Mouse (Mus musculus) erythroblast, embryonic 14.5 days (primary cell): Measurements from ENCODE around the gene Ube2e3. TPM values are rescaled to one million over a fixed set of nuclear protein-coding genes. Genes with fewer than 3 reads are reported as not detected.

Experiments
- H3K27me3 ChIP-seq: 2 replicates; pipeline ENCODE4 v1.6.1; 2012; ENCODE audit warnings: inconsistent platforms; ENCODE audit not compliant: control insufficient read depth
- H3K36me3 ChIP-seq: 2 replicates; pipeline ENCODE4 v1.6.1; 2012; ENCODE audit warnings: mild to moderate bottlenecking, inconsistent platforms; ENCODE audit not compliant: control insufficient read depth
- H3K4me1 ChIP-seq: 2 replicates; pipeline ENCODE4 v1.6.1; 2012; ENCODE audit warnings: inconsistent platforms; ENCODE audit not compliant: control insufficient read depth
- H3K4me3 ChIP-seq: replicated peaks from 2 replicates; pipeline ENCODE3; 2012; ENCODE audit warnings: moderate library complexity, mild to moderate bottlenecking, inconsistent platforms
- H3K9me3 ChIP-seq: 2 replicates; pipeline ENCODE4 v1.6.1; 2012; ENCODE audit warnings: low read length, inconsistent platforms, mixed read lengths; ENCODE audit not compliant: control insufficient read depth
- GATA1 ChIP-seq: IDR thresholded peaks from 2 replicates; pipeline ENCODE4 v1.6.1; 2012; ENCODE audit warnings: low read length, inconsistent platforms, mixed read lengths
- TAL1 ChIP-seq: IDR thresholded peaks from 3 replicates; pipeline ENCODE4 v1.6.1; 2012; ENCODE audit warnings: low read length, inconsistent platforms, mixed read lengths
- polyA plus RNA-seq: library from polyadenylated mRNA; stranded (reverse); fragments of >175 nt; gene quantifications from 2 replicates; pipeline ENCODE4 v1.2.3, GENCODE M21; 2012

Ube2e3 gene
- polyA plus RNA-seq, 1 experiment, result 37.8 TPM

DNA sequence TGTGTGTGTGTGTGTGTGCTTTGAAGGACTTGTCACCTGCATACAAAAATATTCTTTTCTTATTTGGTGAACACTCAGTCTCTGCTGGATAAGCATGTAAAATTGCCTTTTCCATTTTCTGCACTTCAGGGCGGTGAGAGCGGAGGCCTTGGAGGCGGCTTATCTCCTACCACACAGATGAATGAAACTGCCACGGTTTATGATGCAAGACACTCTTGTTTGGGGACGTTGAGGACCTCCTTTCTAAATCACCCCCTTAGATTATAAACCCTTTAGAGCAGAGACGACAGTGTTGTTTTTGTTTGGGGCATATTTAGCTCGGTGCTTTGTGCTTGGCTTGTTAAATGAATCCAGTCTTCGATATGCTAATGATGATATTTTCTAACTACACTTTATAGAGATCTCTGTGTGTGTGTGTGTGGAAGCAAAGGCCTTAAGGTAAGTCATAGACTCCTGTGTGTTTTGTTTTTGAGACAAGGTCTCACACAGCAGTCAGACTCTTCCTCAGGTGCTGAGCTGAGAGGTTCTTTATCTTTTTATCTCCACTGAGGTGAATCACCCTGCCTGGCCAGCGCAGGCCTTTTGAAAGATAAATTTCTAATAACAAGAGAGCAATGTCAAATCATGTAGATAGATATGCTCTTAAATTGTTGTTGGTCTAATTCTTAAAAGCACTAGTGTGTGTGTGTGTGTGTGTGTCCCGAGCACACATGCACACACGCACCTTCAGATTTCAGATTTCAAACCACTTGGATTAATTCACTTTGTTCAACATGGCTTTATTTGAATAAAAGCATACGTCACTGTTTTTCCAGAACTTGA lies 8.4 kb upstream of the Ube2e3 start:
- H3K9me3 ChIP-seq, result no peaks in the 10 kb centered on the region
- no peaks in the 10 kb centered on the region for H3K36me3 ChIP-seq
- H3K4me1 ChIP-seq, result peaks cover 58% of the 10 kb centered on the region
- peak overlapping the region; percentile 28 for H3K4me3 ChIP-seq
- TF ChIP-seq TAL1, result peak; percentile 33; the same call in 1 of the 3 replicates
- TF ChIP-seq GATA1, result peak; percentile 48
- H3K27me3 ChIP-seq, result no peaks in the 10 kb centered on the region

DNA sequence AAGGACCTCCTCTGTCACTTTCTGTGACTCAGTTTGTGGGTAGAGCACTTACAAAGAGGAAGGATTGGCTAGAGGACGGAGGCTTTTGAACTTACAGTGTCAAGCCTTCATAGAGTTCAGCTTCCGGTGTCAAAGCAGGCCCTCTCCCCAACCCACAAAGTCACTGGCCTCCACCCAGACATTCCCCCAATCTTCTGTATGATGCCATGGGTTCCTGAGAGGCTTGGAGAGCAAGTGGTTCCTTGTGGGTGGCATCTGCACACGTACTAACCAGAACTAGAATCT lies 7.9 kb upstream of the Ube2e3 start:
- no peak for TF ChIP-seq TAL1
- no peak for TF ChIP-seq GATA1
- Histone ChIP-seq H3K4me3 (no peak overlapping the region), H3K36me3 (no peaks in the 10 kb centered on the region)

DNA sequence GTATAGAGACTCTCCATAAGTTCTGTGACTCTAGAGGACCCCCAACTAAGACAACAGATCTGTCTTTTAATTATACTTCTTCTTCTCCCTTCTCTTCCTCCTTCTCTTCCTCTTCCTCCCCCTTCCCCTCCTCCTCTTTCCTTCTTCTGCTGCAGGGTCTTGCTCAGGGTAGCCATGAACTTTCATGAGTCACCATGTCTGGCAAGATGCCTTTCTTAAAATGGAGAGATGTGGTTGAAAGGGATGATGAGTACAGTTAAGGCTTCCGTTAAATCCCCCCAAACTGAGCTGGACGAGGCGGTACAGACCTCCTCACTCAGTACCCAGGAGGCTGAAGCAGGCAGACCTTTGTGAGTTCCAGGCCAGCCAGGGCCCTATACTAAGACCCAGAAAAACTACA lies 3.8 kb upstream of the Ube2e3 start:
- TF ChIP-seq TAL1, result no peak

More for the DNA sequence above, 7.9 kb upstream of the Ube2e3 start:
- H3K9me3 ChIP-seq, result no peaks in the 10 kb centered on the region
- peaks cover 58% of the 10 kb centered on the region for H3K4me1 ChIP-seq
- no peaks in the 10 kb centered on the region for H3K27me3 ChIP-seq

DNA sequence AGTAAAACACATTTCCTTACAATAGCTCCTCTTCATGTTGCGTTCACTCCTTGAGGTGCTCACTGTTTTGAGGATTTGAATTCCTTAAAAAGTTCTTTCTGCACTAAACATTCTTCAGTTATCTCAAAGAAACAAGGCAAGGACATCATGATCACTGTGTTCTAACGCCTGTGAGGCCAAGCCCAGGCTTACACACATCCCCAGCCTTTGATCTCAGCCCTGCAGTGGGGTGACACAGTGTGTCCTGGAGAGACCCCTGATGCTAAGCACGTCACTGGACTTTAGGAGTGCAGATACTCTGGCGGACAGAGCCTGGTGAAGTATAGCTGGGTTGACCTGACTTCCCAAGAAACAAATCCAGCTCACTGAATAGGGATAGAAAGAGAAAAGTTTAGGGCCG lies 3.1 kb upstream of the Ube2e3 start:
- H3K4me1 ChIP-seq, result peaks cover 56% of the 10 kb centered on the region
- no peak overlapping the region for H3K4me3 ChIP-seq
- H3K9me3 ChIP-seq, result no peaks in the 10 kb centered on the region
- no peaks in the 10 kb centered on the region for H3K36me3 ChIP-seq
- TF ChIP-seq TAL1 (no peak), GATA1 (no peak)
- H3K27me3 ChIP-seq, result no peaks in the 10 kb centered on the region

More for the DNA sequence above, 3.8 kb upstream of the Ube2e3 start:
- no peak overlapping the region for H3K4me3 ChIP-seq
- no peaks in the 10 kb centered on the region for H3K9me3 ChIP-seq
- H3K36me3 ChIP-seq, result no peaks in the 10 kb centered on the region
- peaks cover 64% of the 10 kb centered on the region for H3K4me1 ChIP-seq
- H3K27me3 ChIP-seq, result no peaks in the 10 kb centered on the region

- Histone ChIP-seq H3K27me3 (no peaks in the 10 kb centered on the region), H3K36me3 (peaks cover 34% of the 10 kb centered on the region), H3K4me1 (peaks cover 56% of the 10 kb centered on the region), H3K4me3 (peak overlapping the region; percentile 91), H3K9me3 (no peaks in the 10 kb centered on the region)
- TF ChIP-seq GATA1 (no peak), TAL1 (no peak)
Observed at GRCm38 (mm10) chr2:78868511-78868854, 559 bp downstream of the Ube2e3 start.

DNA sequence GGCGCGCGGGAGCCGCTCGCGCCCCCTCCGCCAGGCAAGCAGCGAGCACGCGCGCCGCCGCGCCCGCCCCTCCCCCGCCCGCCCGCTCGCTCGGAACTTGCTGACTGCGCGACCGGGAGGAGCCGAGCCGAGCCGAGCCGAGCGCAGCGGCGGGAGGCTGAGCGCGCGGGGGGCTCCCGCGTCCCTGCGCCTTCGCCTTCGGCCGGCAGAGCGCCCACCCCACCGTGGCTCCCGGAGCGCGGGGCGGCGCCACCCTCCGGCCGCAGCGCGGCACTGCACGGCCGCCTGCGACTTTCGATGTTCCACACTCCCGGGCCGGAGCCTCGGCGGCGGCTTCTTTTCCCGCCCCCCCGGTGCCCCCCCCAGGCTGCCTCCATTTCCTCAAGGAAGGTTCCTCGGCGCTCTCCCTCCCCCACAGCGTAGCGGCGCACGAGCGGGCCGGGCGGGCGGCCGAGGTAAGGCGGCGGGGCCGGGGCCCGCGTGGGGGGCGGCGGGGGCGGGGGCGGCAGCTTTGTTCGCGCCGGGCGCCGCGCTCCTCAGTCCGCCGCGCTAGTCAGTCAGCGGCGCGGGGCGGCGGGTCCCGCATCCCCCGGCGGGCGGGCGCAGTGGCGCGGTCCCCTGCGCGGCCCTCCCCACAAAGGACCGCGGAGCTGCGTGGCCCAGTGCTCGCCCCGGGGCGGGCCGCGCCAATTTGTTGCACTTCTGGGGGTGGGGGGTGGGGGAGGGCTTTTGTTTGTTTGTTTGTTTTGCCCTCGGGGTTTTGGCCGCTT lies 1.2 kb downstream of the Ube2e3 start:
- Histone ChIP-seq H3K4me1 (peaks cover 56% of the 10 kb centered on the region), H3K27me3 (no peaks in the 10 kb centered on the region), H3K4me3 (peak overlapping the region; percentile 91), H3K9me3 (no peaks in the 10 kb centered on the region), H3K36me3 (peaks cover 41% of the 10 kb centered on the region)
- no peak for TF ChIP-seq TAL1
- TF ChIP-seq GATA1, result no peak

GRCm38 (mm10) chr2:78869721-78870442 lies 2.0 kb downstream of the Ube2e3 start:
- H3K4me3 ChIP-seq, result peak overlapping the region; percentile 91
- peaks cover 58% of the 10 kb centered on the region for H3K4me1 ChIP-seq
- H3K36me3 ChIP-seq, result peaks cover 46% of the 10 kb centered on the region
- no peak for TF ChIP-seq TAL1
- no peak for TF ChIP-seq GATA1
- no peaks in the 10 kb centered on the region for H3K9me3 ChIP-seq
- no peaks in the 10 kb centered on the region for H3K27me3 ChIP-seq

- TF ChIP-seq TAL1 (no peak), GATA1 (no peak)
- Histone ChIP-seq H3K9me3 (no peaks in the 10 kb centered on the region), H3K36me3 (peaks cover 52% of the 10 kb centered on the region), H3K4me3 (peak overlapping the region; percentile 91), H3K4me1 (peaks cover 63% of the 10 kb centered on the region), H3K27me3 (no peaks in the 10 kb centered on the region)
Observed at GRCm38 (mm10) chr2:78870443-78871025, 2.6 kb downstream of the Ube2e3 start.
